Mouse (Mus musculus): ENCODE measurements around the gene Kri1.

DNA sequence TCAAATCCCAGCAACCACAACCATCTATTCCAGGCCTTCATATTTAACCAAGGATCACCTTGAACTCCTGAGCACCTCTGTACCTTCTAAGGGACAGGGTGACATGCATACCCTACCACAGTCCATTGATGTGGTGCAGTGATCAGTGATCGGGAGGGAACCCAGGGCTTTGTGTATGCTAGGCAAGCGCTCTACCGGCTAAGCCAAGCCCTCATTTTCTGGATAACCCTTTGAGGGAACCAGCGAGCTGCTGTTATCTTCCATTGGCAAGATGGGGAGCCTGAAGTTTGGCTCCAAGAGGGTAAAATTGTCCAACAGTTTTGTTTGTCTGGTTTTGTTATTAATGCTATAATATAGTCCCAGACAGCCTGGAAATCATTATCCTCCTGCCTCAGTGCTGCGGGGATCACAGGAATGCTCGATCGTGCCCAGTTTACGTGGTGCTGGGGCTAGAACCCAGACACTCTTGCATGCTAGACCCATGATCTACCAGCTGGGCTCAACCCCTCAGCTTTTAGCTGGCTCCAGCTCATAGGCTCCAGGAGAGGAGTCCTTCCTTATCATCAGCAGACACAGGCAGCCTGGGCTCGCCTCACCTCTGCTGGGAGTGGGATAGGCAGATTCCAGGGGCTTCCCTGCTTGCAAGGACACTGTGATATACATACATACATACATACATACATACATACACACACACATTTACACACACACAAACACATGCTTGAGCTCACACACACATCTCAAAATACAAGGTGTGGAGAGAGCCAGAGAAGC, 26.8 kb upstream of the Kri1 start:
- TF ChIP-seq CTCF (IDR thresholded peaks at IDR 0.05; ENCODE audit: extremely low read depth, insufficient read depth, insufficient read length, insufficient replicate concordance) (no peak), POLR2A (IDR thresholded peaks at IDR 0.05; ENCODE audit: low read depth, low read length) (no peak)
